Comparison of ENCODE assay signal across 6 mouse cellular contexts in the genomic region with DNA sequence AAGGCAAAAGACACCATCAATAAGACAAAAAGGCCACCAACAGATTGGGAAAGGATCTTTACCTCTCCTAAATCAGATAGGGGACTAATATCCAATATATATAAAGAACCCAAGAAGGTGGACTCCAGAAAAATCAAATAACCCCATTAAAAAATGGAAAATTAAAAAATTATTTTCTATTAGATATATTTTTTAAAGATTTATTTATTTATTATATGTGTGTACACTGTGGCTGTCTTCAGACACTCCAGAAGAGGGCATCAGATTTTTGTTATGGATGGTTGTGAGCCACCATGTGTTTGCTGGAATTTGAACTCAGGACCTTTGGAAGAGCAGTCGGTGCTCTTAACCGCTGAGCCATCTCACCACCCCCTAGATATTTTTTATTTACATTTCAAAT.
A peak's percentile ranks its signal among the peaks of the same experiment; 100 is the strongest.
DNase-seq lines count a peak whose midpoint lies in the region; ATAC-seq and TF ChIP-seq lines count a peak whose summit lies in the region.
"Not testable (repeated sequence)": the region's sequence is repeated elsewhere in the genome, so short reads cannot be mapped to it uniquely, and the experiment has no call there.

No protein-coding gene starts in this region.

- not testable (repeated sequence) for H3K27me3 ChIP-seq in forebrain, embryonic 11.5 days (ENCODE audit: control insufficient read depth, insufficient read depth, low read length); heart, embryonic 13.5 days (replicated peaks); intestine, embryonic 14.5 days (replicated peaks; ENCODE audit: control insufficient read depth, insufficient read depth, low read length); limb, embryonic 14.5 days (ENCODE audit: control insufficient read depth, insufficient read depth, low read length); midbrain, postnatal 0 days (ENCODE audit: insufficient read depth, low read length); stomach, embryonic 14.5 days (ENCODE audit: control insufficient read depth, insufficient read depth, low read length)

- not testable (repeated sequence) for H3K4me1 ChIP-seq in forebrain, embryonic 11.5 days (replicated peaks; ENCODE audit: control insufficient read depth, insufficient read depth, low read length); heart, embryonic 13.5 days; intestine, embryonic 14.5 days (replicated peaks; ENCODE audit: control insufficient read depth, insufficient read depth, low read length); limb, embryonic 14.5 days (ENCODE audit: control insufficient read depth, insufficient read depth, low read length); midbrain, postnatal 0 days (ENCODE audit: insufficient read depth, low read length); stomach, embryonic 14.5 days (ENCODE audit: control insufficient read depth, insufficient read depth, low read length)

- not testable (repeated sequence) for TF ChIP-seq CTCF in midbrain, postnatal 0 days (IDR thresholded peaks at IDR 0.05)

- H3K4me3 ChIP-seq in forebrain, embryonic 11.5 days (ENCODE audit: low read depth, low read length); heart, embryonic 13.5 days; intestine, embryonic 14.5 days (ENCODE audit: low read depth, low read length); limb, embryonic 14.5 days (replicated peaks; ENCODE audit: low read length); midbrain, postnatal 0 days (ENCODE audit: low read depth, low read length); stomach, embryonic 14.5 days (ENCODE audit: low read depth, low read length): not testable (repeated sequence)

- H3K9me3 ChIP-seq in forebrain, embryonic 11.5 days (ENCODE audit: control insufficient read depth, low read length); heart, embryonic 13.5 days; intestine, embryonic 14.5 days (ENCODE audit: control insufficient read depth, low read length); limb, embryonic 14.5 days (ENCODE audit: control insufficient read depth, low read length); midbrain, postnatal 0 days (ENCODE audit: low read length); stomach, embryonic 14.5 days (ENCODE audit: control insufficient read depth, low read depth, low read length): not testable (repeated sequence)

- H3K36me3 ChIP-seq in forebrain, embryonic 11.5 days (ENCODE audit: control insufficient read depth, insufficient read depth, low read length); heart, embryonic 13.5 days; intestine, embryonic 14.5 days (ENCODE audit: control insufficient read depth, insufficient read depth, low read length); limb, embryonic 14.5 days (ENCODE audit: control insufficient read depth, insufficient read depth, low read length); midbrain, postnatal 0 days (ENCODE audit: insufficient read depth, low read length); stomach, embryonic 14.5 days (ENCODE audit: control insufficient read depth, insufficient read depth, low read length): not testable (repeated sequence)

- not testable (repeated sequence) for DNase-seq in forebrain, embryonic 11.5 days (ENCODE audit: low spot score); intestine, embryonic 14.5 days (ENCODE audit: low spot score); limb, embryonic 14.5 days (ENCODE audit: low spot score); midbrain, postnatal 0 days (ENCODE audit: low spot score)

- H3K4me2 ChIP-seq in forebrain, embryonic 11.5 days (ENCODE audit: low read depth, low read length, severe bottlenecking); heart, embryonic 13.5 days; intestine, embryonic 14.5 days (ENCODE audit: low read length); limb, embryonic 14.5 days (replicated peaks; ENCODE audit: low read depth, low read length, severe bottlenecking); midbrain, postnatal 0 days (ENCODE audit: low read depth, low read length, poor library complexity, severe bottlenecking); stomach, embryonic 14.5 days (replicated peaks; ENCODE audit: low read depth, low read length): not testable (repeated sequence)

- not testable (repeated sequence) for H3K27ac ChIP-seq in forebrain, embryonic 11.5 days (ENCODE audit: low read depth, low read length); heart, embryonic 13.5 days (replicated peaks); intestine, embryonic 14.5 days (ENCODE audit: low read depth); limb, embryonic 14.5 days (replicated peaks; ENCODE audit: low read depth, low read length); midbrain, postnatal 0 days (ENCODE audit: low read depth, low read length); stomach, embryonic 14.5 days (ENCODE audit: low read length)

- WGBS in forebrain, embryonic 11.5 days, result no CpG with 5 or more reads among the region's 2 CpGs
- WGBS in heart, embryonic 13.5 days, result no CpG with 5 or more reads among the region's 2 CpGs
- no CpG with 5 or more reads among the region's 2 CpGs for WGBS in intestine, embryonic 14.5 days
- no CpG with 5 or more reads among the region's 2 CpGs for WGBS in limb, embryonic 14.5 days
- no CpG with 5 or more reads among the region's 2 CpGs for WGBS in midbrain, postnatal 0 days
- no CpG with 5 or more reads among the region's 2 CpGs for WGBS in stomach, embryonic 14.5 days

- not testable (repeated sequence) for TF ChIP-seq POLR2A in limb, embryonic 14.5 days (IDR thresholded peaks at IDR 0.05; ENCODE audit: borderline replicate concordance, extremely low read depth, insufficient read depth, insufficient read length)

- not testable (repeated sequence) for H3K9ac ChIP-seq in forebrain, embryonic 11.5 days (ENCODE audit: low read length); heart, embryonic 13.5 days; intestine, embryonic 14.5 days (ENCODE audit: low read length); limb, embryonic 14.5 days (ENCODE audit: low read depth, low read length, severe bottlenecking); midbrain, postnatal 0 days (replicated peaks; ENCODE audit: low read length, poor library complexity, severe bottlenecking); stomach, embryonic 14.5 days (replicated peaks; ENCODE audit: low read depth, low read length)

- 0 out of 2 replicates have a peak, but pooled peaks have one; percentile 46 for ATAC-seq in forebrain, embryonic 11.5 days (replicated peaks; ENCODE audit: low FRiP score)
- ATAC-seq in heart, embryonic 13.5 days (ENCODE audit: extremely low read depth, insufficient number of reproducible peaks, low FRiP score, low TSS enrichment), result peak; percentile 46; the same call in 1 of the 2 replicates
- ATAC-seq in intestine, embryonic 14.5 days (replicated peaks; ENCODE audit: low FRiP score, low TSS enrichment, low read depth), result 0 out of 2 replicates have a peak, but pooled peaks have one; percentile 50
- peak; percentile 47; the same call in 1 of the 2 replicates for ATAC-seq in limb, embryonic 14.5 days (ENCODE audit: low FRiP score, low read depth)
- peak; percentile 47; the same call in 1 of the 2 replicates for ATAC-seq in midbrain, postnatal 0 days (ENCODE audit: low FRiP score)
- peak; percentile 61; the same call in 1 of the 2 replicates for ATAC-seq in stomach, embryonic 14.5 days (ENCODE audit: insufficient number of reproducible peaks, insufficient read depth, low FRiP score, low read depth)
